Mouse (Mus musculus): Measurements from ENCODE around the gene Comp. TPM values are rescaled to one million over a fixed set of nuclear protein-coding genes. Genes with fewer than 3 reads are reported as not detected.

Gene Comp
- polyA plus RNA-seq, 1 experiment, result 0.28 TPM

- TF ChIP-seq GATA1 (IDR thresholded peaks at IDR 0.05; ENCODE audit: low read length), result no peak
Observed at GRCm38 (mm10) chr8:70344279-70344678, 29.1 kb upstream of the Comp start.

DNA sequence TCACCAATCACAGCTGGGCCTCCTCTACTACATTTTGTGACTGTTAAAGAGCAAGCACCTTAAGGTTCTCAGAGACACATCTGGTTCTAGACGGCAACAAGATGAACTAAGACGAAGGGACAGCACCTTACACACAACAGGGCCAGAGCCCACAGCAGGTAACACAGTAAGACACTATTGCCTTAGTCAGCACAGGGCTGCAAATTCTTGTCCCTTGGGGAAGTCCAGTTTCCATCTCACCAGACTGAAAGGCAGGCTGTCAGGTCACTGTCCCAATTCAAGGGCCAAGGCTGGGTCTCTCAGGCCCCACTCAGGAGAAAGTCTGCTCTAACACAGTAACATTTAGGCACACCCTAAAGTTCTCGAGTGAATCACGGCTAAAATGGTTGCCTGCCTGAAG, 25.9 kb upstream of the Comp start:
- no peak for TF ChIP-seq GATA1 (IDR thresholded peaks at IDR 0.05; ENCODE audit: low read length)

GRCm38 (mm10) chr8:70347860-70348420, 25.4 kb upstream of the Comp start:
- no peak for TF ChIP-seq GATA1 (IDR thresholded peaks at IDR 0.05; ENCODE audit: low read length)

GRCm38 (mm10) chr8:70351035-70351999, 22.0 kb upstream of the Comp start:
- TF ChIP-seq GATA1 (IDR thresholded peaks at IDR 0.05; ENCODE audit: low read length), result no peak

GRCm38 (mm10) chr8:70352000-70352384, 21.4 kb upstream of the Comp start:
- TF ChIP-seq GATA1 (IDR thresholded peaks at IDR 0.05; ENCODE audit: low read length), result no peak

GRCm38 (mm10) chr8:70352657-70353151, 20.7 kb upstream of the Comp start:
- no peak for TF ChIP-seq GATA1 (IDR thresholded peaks at IDR 0.05; ENCODE audit: low read length)

GRCm38 (mm10) chr8:70353194-70353817, 20.1 kb upstream of the Comp start, which contains the start of gene Upf1:
TSS of gene Upf1 (minus strand) at chr8:70353278.
- no peak for TF ChIP-seq GATA1 (IDR thresholded peaks at IDR 0.05; ENCODE audit: low read length)

DNA sequence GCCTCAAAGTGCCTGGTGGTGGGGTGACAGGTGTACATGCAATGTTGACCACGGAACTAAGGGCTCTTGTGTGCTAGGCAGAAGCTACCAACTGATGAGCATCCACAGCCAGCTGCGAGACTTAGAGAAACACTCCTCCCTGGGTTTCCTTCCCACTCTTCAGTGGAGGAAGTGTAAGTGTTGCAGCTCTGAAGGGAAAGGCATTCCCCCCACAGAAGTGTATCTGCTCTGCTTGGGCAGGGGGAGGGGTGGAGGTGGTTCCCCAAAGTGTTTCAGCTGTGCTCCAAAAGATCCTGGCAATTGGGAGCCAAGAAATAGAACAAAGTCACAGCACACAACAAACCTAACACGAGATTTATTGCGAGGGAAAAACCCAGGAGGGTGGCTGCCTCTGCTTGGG, 19.4 kb upstream of the Comp start:
- TF ChIP-seq GATA1 (IDR thresholded peaks at IDR 0.05; ENCODE audit: low read length), result no peak

DNA sequence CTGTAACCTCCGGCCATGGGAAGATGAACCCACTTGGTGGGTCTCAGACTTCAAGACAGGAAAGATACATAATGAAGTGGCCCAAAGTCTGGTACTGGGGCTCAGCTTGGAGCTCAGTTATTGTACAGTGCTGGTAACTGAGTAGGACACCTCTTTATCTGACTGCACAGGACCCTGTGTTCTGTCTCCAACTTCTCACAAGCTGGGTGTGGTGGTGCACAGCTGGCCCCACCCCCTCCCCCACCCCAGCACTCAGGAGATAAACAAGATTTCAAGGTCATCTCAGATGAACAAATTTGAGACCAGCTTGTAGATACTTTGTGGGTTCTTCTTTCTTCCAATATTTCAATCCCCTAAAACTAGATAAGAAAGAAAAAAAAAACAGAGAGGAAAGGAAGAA, 17.2 kb upstream of the Comp start:
- no peak for TF ChIP-seq GATA1 (IDR thresholded peaks at IDR 0.05; ENCODE audit: low read length)

DNA sequence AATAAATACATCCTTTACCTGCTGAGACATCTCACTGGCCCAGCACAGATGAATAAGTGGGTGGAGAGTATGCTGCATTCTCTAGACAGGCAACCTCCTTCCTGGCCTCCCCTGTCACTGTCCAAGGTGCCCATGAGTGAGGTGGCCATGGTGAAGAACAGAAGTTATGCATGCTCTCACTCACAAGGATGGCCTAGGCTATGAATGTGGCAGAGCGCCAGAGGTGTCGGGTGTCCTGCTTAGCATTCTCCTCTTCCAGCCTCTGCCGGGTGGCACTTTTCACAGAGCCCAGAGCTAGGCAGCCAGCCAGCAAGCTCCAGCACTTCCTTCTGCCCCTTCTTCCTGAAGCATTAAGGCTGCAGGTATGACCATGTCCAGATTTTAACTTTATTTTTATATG, 13.9 kb upstream of the Comp start:
- no peak for TF ChIP-seq GATA1 (IDR thresholded peaks at IDR 0.05; ENCODE audit: low read length)

DNA sequence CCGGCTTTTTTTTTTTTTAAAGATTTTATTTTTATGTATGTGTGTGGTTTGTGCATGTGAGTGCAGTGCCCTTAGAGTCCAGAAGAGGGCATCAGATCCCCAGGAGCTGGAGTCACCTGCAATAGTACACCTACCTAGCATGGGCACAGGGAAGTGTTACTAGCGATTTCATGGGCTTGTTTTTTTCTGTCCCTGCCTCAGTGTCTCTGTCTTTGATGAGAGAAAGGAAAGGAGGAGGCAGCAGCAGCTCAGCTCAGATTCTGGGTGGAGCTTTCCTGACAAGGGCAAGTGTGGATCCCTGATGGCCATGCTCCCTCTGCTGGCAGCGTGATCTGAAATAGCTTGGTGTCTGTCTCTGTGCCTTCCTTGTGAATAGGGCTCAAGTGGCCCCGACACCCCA, 12.6 kb upstream of the Comp start:
- TF ChIP-seq GATA1 (IDR thresholded peaks at IDR 0.05; ENCODE audit: low read length), result no peak

DNA sequence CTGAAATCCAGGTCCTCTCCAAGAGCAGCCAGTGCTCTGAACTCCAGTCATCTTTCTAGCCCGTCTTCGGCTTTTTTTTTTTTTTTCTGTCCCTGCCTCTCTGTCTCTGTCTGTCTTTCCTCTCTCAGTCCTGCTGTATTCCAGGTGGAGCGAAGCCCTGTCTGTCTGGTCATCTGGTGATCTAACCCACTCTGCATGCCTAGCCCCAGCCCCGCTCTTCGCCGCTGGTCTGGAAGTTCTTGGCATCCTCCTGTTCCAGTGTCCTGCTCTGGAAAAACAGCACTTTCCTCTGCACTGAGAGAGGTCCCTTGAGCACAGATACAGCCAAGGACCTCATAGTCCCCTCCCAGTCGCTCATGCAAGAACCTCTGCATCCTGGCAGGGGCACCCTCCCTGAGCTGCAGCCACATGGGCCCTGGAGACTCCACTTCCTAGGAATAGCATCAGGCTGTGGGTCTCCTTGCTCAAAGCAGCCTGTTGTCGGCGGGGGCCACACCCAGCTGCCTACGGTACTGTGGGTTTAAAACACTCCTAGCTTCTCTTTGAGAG, 11.8 kb upstream of the Comp start:
- TF ChIP-seq GATA1 (IDR thresholded peaks at IDR 0.05; ENCODE audit: low read length), result no peak

GRCm38 (mm10) chr8:70364066-70364465, 9.3 kb upstream of the Comp start:
- TF ChIP-seq GATA1 (IDR thresholded peaks at IDR 0.05; ENCODE audit: low read length), result no peak

GRCm38 (mm10) chr8:70366588-70366987, 6.8 kb upstream of the Comp start:
- no peak for TF ChIP-seq GATA1 (IDR thresholded peaks at IDR 0.05; ENCODE audit: low read length)

GRCm38 (mm10) chr8:70370476-70370875, 2.9 kb upstream of the Comp start:
- no peak for TF ChIP-seq GATA1 (IDR thresholded peaks at IDR 0.05; ENCODE audit: low read length)

DNA sequence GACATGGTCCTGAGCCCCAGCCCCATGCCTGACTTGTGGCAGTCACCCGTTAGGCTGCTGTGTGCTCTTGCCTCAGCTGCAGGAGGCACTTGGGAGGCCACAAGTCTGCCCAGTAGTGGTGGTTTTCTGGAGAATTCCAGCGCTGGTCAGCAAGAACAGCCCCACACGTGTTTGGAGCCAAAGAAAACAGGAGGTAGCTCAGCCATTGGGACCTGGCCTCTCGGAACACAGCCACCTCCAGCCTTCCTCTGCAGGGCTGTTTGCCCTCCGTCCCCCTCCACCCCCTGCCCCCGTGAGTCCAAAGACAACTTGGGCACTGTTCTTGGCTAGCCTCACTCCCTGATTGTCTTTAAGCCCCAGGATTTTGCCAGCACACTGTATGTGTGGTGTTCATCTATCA, 1.4 kb upstream of the Comp start:
- no peak for TF ChIP-seq GATA1 (IDR thresholded peaks at IDR 0.05; ENCODE audit: low read length)
